Mouse (Mus musculus) MEL-GATA-1-ER (cell line): ENCODE measurements at regions not wholly inside any gene's neighbourhood (a gene's known extent, or its start where the extent isn't known, plus 50 kb on each side); places are given as distances from the start of the nearest gene placed in this dataset.
"Not testable (repeated sequence)": the region's sequence is repeated elsewhere in the genome, so short reads cannot be mapped to it uniquely, and the experiment has no call there.

Experiments
- DNase-seq: peaks from one replicate; pipeline ENCODE4 v3.0.0-alpha.2; 2012; ENCODE audit warnings: low read depth; ENCODE audit errors: extremely low read depth

DNA sequence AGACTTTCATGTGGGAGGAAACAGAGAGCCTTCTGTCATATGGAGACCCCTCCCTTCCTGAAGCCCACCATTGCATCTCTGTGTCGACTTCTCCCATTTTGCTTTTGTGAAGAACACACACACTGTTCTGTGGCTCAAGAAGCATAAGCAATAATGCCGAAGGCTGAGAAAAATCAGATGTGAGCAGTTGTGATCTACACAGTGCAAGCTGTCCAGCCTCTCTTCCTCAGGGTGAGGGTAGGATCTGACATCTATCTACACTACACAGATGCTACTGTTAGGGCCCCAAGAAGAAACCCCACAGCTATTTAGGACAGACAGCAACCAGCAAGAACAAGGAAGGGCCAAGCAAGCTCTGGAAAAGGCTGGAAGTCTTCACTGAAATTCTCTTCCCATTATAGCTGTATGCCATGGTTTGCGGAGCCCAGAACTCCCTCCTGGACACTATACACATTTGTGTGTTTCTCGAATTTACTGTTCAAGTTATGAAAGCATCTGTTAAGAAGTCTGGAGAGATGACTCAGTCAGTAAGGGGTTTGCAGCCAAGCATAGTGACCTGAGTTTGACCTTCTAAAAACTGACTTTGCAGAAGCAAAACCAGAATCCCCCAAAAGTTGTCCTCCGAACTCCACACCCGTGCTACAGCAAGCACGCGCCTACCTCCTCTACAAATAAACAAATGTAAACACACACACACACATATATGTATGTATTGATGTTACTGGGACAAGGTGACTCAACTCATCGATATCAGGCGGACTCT lies 218.3 kb upstream of the Sesn3 start:
- DNase-seq = no peak

GRCm38 (mm10) chr9:14058592-14059227 lies 216.2 kb upstream of the Sesn3 start:
- no peak for DNase-seq

DNA sequence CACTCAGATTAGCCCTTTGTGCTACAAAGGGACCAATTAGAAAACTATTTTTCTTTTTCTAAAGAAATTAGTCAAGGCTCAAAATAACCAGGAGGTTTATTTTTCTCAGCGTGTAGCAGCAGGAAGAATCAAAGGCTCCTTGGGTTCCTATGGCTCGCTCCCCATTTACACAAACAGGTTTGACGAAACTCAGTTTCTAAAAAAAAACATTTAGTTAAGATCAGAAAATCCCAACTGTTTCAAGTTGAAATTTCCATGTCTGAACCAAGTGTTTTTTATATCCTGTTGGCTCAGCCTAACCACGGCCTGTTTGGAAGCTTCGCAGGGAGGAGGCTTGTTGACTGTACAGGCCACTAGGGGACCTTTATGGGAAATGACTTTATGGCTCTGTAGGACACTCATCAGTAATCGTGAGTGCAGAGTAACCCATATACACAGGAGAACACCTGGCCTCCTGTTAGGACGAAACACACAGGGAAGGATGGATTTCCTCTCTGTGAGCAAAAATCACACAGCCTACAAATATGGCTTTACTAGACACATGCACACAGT lies 215.6 kb upstream of the Sesn3 start:
- no peak for DNase-seq

- DNase-seq = no peak
These were observed 214.6 kb upstream of the Sesn3 start for GRCm38 (mm10) chr9:14060257-14060656.

GRCm38 (mm10) chr9:14061389-14061788 lies 213.5 kb upstream of the Sesn3 start:
- no peak for DNase-seq

GRCm38 (mm10) chr9:14061840-14062239 lies 213.0 kb upstream of the Sesn3 start:
- DNase-seq = no peak

DNA sequence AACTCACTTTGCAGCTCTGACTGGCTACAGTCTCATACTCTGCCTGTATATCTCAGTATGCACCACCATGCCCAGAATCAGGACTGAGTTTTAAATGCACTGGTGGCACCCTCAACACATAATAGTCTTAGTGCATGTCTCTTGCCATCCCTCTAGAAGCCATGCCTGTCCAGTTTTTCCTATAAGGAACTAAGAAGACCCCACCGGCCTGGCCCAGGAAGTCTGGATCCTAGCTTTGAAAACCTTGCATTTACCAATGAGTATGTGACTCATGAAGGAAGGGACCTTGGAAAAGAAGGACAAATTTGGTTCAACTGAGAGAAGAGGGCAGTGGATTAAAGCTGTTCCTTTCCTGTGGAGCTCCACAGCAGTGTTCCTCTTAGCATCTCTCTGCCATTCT lies 212.2 kb upstream of the Sesn3 start:
- DNase-seq = no peak

DNA sequence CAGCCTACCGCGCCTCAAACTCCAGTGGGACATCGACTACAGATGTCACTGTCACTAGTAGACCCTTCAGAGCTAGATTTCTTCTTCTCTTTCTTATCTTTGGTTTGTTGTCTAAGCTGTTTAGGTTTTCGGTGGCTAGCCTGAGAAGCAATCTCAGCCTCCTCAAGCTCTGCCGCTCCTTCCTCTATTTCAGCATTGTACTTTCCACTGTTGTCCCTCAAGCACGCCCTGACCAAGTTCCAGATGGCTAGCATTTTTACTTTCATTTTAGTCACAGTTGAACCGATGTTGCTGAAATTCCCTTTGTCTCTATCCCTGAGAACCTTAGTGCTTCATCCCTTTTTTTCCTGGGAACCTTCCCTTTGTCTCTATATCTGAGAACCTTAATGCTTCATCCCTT lies 208.1 kb upstream of the Sesn3 start:
- not testable (repeated sequence) for DNase-seq

DNA sequence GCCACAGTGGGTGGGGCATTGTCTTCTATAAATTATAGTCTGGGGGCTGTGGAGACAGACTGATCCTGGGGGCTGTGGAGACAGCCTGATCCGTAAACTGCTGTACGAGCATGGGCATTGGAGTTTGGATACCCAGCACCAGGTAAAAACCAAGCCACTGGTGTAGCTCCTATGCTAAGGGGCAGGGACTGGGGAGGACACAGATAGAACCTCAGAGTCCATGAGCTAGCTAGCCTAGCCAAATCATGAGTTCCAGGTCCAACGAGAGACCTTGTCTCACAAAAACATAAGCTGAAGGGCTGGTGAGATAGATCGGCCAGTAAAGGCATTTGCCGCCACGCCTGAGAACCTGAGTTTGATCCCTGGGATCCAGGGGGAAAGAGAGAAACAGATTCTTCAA lies 205.8 kb upstream of the Sesn3 start:
- no peak for DNase-seq

DNA sequence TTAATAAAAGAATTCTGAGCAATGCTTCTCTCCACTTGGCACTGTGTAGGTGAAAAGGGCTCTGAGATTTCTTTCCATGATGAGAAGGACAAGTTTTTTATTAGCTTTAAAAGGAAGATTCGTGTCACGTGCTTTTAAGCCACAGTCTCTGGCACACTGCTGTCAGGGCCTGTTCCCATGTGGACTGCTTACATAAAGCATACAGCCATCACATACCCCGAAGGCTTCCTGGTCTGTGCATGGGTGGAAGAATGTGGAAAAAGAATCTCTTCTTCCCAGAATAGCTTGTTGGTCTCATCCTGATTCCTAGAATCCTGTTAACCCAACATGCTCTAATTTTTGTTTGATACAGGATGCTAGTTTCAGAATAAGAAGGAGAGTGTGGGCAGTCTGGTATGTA lies 205.1 kb upstream of the Sesn3 start:
- no peak for DNase-seq

DNA sequence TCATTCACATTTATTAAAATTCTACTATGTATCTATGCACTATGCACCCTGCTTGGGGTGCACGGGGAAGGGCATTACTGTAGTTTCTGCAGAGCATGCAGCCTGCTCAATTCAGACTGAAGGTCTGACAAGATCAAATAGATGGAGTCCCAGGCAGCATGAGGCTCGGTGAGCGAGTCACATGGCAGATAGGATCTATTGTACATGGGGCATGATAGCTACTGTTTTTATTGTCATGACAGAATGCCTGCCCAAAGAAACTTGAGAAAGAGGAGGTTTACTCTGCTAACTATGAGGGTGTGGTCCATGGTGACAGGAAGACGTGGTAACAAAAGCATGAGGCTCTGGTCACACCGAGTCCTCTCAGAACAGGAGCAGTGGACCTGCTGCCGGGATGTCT lies 203.1 kb upstream of the Sesn3 start:
- DNase-seq = no peak

GRCm38 (mm10) chr9:14072950-14073349 lies 201.9 kb upstream of the Sesn3 start:
- DNase-seq = no peak

GRCm38 (mm10) chr9:14074273-14074672 lies 200.6 kb upstream of the Sesn3 start:
- peak; percentile 80 for DNase-seq

- peak; percentile 44 for DNase-seq
These were observed 200.0 kb upstream of the Sesn3 start for GRCm38 (mm10) chr9:14074866-14075265.

- peak; percentile 43 for DNase-seq
These were observed 199.4 kb upstream of the Sesn3 start for GRCm38 (mm10) chr9:14075452-14075851.

GRCm38 (mm10) chr9:14075868-14076267 lies 199.0 kb upstream of the Sesn3 start:
- no peak for DNase-seq

GRCm38 (mm10) chr9:14076728-14077127 lies 198.1 kb upstream of the Sesn3 start:
- DNase-seq = no peak

GRCm38 (mm10) chr9:14081138-14081537 lies 193.7 kb upstream of the Sesn3 start:
- no peak for DNase-seq

DNA sequence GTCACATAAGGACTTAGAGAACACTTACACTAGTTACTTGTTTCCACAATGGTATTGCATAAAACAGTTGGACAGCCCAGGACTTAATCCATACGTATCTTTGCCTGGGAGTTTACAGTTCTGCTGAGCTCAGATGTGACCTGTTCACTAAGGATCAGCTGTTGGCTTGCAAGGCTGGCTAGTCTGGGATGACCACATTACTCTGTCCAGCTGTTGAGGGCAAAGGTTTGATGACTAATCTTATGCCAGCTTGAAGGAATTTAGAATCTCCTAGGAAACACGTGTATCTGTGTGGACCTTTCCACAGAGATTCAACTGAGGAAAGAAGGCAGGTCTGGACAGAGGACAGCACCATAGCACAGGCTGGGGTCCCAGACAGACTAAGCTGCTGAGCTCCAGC lies 188.7 kb upstream of the Sesn3 start:
- DNase-seq = no peak

- DNase-seq = no peak
These were observed 188.3 kb upstream of the Sesn3 start for GRCm38 (mm10) chr9:14086611-14087010.

- DNase-seq = no peak
These were observed 187.0 kb upstream of the Sesn3 start for GRCm38 (mm10) chr9:14087874-14088273.

DNA sequence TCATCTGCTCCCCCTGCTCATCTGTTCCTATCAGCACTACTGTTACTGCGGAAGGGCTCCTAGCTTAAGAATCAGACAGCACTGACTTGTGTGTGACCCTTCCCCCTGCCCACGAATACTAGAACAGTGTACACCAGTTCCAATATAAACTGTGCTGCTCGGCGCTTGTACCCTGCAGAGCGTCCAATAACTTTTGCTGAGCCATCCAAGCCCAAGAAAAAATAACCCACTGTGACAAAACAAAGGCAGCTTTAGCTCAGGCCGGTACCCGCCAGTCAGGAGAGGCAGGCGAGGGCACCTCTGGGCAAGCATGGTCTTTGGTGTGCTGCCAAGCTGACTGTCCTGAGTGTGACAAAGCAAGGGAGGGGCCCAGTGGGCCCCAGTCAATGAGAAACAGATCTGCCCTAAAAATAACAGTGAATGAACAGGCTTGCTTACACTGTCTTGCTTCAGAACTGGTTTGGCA lies 185.0 kb upstream of the Sesn3 start:
- DNase-seq = no peak

- DNase-seq = no peak
These were observed 184.4 kb upstream of the Sesn3 start for GRCm38 (mm10) chr9:14090454-14090853.
